Mouse (Mus musculus) gastrocnemius, postnatal 36 days (tissue): Measurements from ENCODE around the gene Klf3. TPM values are rescaled to one million over a fixed set of nuclear protein-coding genes. Genes with fewer than 3 reads are reported as not detected.

Experiments used
- DNase-seq, 2 experiments: peaks; one replicate each; pipeline ENCODE4 v3.0.0; 2022
- intact Hi-C: fragments of 180-260 bp; cut with DNase I; formaldehyde crosslinking; loops from one replicate; pipeline ENCODE4 v1.15.1; 2025
- long read RNA-seq, 2 experiments: library from polyadenylated mRNA; stranded (forward); transcript quantifications; one replicate each; pipeline ENCODE4 v2.0.0; 2021
- total RNA-seq, 2 experiments: library from RNA; stranded (reverse); gene quantifications; 2 replicates each; pipeline ENCODE4 v1.2.3; 2021

Klf3 gene
- total RNA-seq = 10 to 100 TPM; 16.4 to 18.0 TPM
- long read RNA-seq, experiment 1, full-length matches to known transcripts = 4 of 8 reads
- long read RNA-seq, experiment 1, partial matches to known transcripts = 0 of 8 reads
- long read RNA-seq, experiment 1, other reads (novel, unspliced or antisense) = 4 of 8 reads
- long read RNA-seq, experiment 2, partial matches to known transcripts = 0 of 5 reads
- long read RNA-seq, experiment 2, other reads (novel, unspliced or antisense) = 4 of 5 reads

GRCm38 (mm10) chr5:64802795-64803719 is at the start of gene Klf3:
Gene Klf3 (plus strand): TSS chr5:64803388.
- intact Hi-C loops = no loop called here
- peak; percentile 92 for DNase-seq

GRCm38 (mm10) chr5:64762295-64762694 is 40.9 kb upstream of the Klf3 start:
- intact Hi-C loops = no loop called here
- no peak for DNase-seq

- DNase-seq = no peak
- intact Hi-C loops = no loop called here
These were observed 38.7 kb upstream of the Klf3 start for GRCm38 (mm10) chr5:64764452-64764851.

GRCm38 (mm10) chr5:64765765-64766164 is 37.4 kb upstream of the Klf3 start:
- intact Hi-C loops = no loop called here
- no peak for DNase-seq

- DNase-seq = no peak
- intact Hi-C loops = no loop called here
These were observed 36.6 kb upstream of the Klf3 start for GRCm38 (mm10) chr5:64766626-64767025.

GRCm38 (mm10) chr5:64771619-64772018 is 31.6 kb upstream of the Klf3 start:
- intact Hi-C loops = no loop called here
- DNase-seq = no peak

- no peak for DNase-seq
- intact Hi-C loops = no loop called here
These were observed 25.0 kb upstream of the Klf3 start for GRCm38 (mm10) chr5:64778211-64778610.

GRCm38 (mm10) chr5:64779285-64779684 is 23.9 kb upstream of the Klf3 start:
- no peak for DNase-seq
- intact Hi-C loops = no loop called here

- no peak for DNase-seq
- intact Hi-C loops = no loop called here
These were observed 22.4 kb upstream of the Klf3 start for GRCm38 (mm10) chr5:64780778-64781177.

- intact Hi-C loops = no loop called here
- no peak for DNase-seq
These were observed 15.0 kb upstream of the Klf3 start for GRCm38 (mm10) chr5:64788175-64788574.

GRCm38 (mm10) chr5:64798209-64798608 is 5.0 kb upstream of the Klf3 start:
- DNase-seq = no peak
- intact Hi-C loops = loop anchor here (5.0 kb wide), 1 partner anchor 66 kb away; no protein-coding TSS in a partner anchor

GRCm38 (mm10) chr5:64801545-64801944 is 1.6 kb upstream of the Klf3 start:
- DNase-seq = no peak
- intact Hi-C loops = no loop called here

- intact Hi-C loops = no loop called here
These were observed 1.0 kb upstream of the Klf3 start for GRCm38 (mm10) chr5:64802143-64802542.

GRCm38 (mm10) chr5:64803720-64804462 is 703 bp downstream of the Klf3 start:
- DNase-seq = no peak
- intact Hi-C loops = no loop called here

More at GRCm38 (mm10) chr5:64802143-64802542, 1.0 kb upstream of the Klf3 start:
- DNase-seq = no peak

GRCm38 (mm10) chr5:64805131-64805872 is 2.1 kb downstream of the Klf3 start:
- DNase-seq = no peak
- intact Hi-C loops = loop anchor here (5.0 kb wide), 1 partner anchor 223 kb away; no protein-coding TSS in a partner anchor

GRCm38 (mm10) chr5:64805873-64806505 is 2.8 kb downstream of the Klf3 start:
- intact Hi-C loops = loop anchor here (5.0 kb wide), 1 partner anchor 224 kb away; no protein-coding TSS in a partner anchor
- DNase-seq = peak; percentile 58

- intact Hi-C loops = loop anchor here (5.0 kb wide), 1 partner anchor 224 kb away; no protein-coding TSS in a partner anchor
These were observed 3.4 kb downstream of the Klf3 start for GRCm38 (mm10) chr5:64806600-64806999.

GRCm38 (mm10) chr5:64807159-64807558 is 4.0 kb downstream of the Klf3 start:
- intact Hi-C loops = loop anchor here (5.0 kb wide), 1 partner anchor 225 kb away; no protein-coding TSS in a partner anchor
- no peak for DNase-seq

More at GRCm38 (mm10) chr5:64806600-64806999, 3.4 kb downstream of the Klf3 start:
- no peak for DNase-seq

GRCm38 (mm10) chr5:64807603-64808002 is 4.4 kb downstream of the Klf3 start:
- intact Hi-C loops = loop anchor here (5.0 kb wide), 1 partner anchor 225 kb away; no protein-coding TSS in a partner anchor
- DNase-seq = no peak
